Mouse (Mus musculus) heart, postnatal 0 days (tissue): ENCODE measurements around the gene Klhl29.

Source experiments
- CTCF ChIP-seq: IDR thresholded peaks from 2 replicates; pipeline ENCODE4 v1.5.1; 2016; ENCODE audit warnings: antibody characterized with exemption, control low read depth, low read depth
- EP300 ChIP-seq: IDR thresholded peaks from 2 replicates; pipeline ENCODE4 v1.6.1; 2016; ENCODE audit warnings: antibody characterized with exemption, low read depth

DNA sequence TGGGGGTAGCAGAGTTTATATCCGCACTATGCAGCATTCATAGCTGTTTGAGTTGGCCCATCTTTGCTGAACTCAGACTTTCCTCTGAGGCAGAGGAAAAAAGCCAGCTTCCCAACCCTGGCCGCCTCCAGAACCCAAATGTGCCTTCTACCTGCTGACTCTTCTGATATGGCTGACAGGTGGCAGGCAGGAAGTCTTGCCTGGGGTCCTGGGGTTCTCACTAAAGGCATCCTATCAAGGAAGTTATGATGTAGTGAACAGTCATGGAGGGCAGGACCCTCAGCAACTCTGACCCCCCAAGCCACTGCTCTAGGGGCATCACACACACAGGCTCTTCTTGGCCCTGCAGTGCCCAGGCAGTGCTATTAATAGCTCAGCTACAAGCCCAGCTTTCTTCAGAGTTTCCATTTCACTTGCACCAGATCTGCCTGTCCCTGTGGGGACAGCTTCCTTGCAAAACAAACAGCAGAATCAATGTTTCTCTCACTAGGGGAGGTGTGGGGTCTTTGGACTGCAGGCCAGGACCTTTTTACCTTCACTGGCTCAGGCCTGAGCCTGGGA is 187.6 kb downstream of the Klhl29 start:
- TF ChIP-seq CTCF (no peak), EP300 (no peak)
